Mouse (Mus musculus) thymus, postnatal 25 days (tissue): ENCODE measurements around the gene Selenom.

ENCODE experiments used
- DNase-seq: peaks from one replicate; pipeline ENCODE4 v3.0.0; 2022

The Selenom gene

DNA sequence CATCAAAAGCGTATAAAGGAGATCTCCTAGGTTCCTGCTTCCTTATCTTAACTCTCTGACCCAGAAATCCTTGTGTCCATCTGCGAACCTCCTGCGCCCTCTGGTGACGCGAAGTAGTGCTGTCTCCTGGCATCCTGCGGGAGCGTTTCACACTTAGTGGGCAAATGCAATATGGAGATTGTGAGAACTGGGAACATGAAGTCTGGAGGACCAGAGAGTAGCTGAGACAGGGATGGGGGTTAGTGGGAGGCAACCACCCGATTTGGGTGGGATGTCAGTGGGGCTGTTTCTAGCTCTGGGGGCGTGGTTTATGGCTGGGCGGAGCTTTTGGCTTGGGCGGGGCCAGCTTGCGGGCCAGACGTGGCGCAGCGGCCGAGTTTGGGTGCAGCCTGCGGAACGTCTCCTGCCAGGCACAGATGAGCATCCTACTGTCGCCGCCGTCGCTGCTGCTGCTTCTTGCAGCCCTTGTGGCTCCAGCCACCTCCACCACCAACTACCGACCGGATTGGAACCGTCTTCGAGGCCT is at the start of gene Selenom:
Gene Selenom, plus strand, starts transcription at position 156 of the 526 bp plus-strand sequence.
- DNase-seq: peak; percentile 84

- DNase-seq: no peak
Observed at GRCm38 (mm10) chr11:3471448-3471850, 43.0 kb upstream of the Selenom start.

- peak; percentile 83 for DNase-seq
Observed at GRCm38 (mm10) chr11:3472484-3472883, 42.0 kb upstream of the Selenom start.

- peak; percentile 16 for DNase-seq
Observed at GRCm38 (mm10) chr11:3474480-3475115, 39.9 kb upstream of the Selenom start.

DNA sequence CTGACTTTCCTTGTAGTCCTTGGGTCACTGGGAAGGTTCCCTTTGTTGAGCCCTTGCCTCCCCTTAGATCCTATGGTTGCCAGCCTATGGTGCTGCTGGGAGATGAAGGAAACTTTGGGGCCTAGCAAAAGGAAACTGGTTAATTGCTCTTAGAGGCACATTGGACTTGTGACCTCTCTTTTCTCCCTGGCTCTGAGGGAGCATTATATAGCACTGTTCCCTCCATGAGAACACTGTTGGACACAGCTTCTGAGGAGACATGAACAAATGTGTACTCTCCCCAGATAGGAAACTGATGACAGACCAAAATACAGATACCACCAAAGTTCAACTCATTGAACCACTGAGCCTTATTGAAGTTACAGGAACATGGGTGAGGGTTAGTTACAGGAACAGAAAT is 39.0 kb upstream of the Selenom start:
- DNase-seq: no peak

GRCm38 (mm10) chr11:3483980-3484642 is 30.4 kb upstream of the Selenom start:
- no peak for DNase-seq

DNA sequence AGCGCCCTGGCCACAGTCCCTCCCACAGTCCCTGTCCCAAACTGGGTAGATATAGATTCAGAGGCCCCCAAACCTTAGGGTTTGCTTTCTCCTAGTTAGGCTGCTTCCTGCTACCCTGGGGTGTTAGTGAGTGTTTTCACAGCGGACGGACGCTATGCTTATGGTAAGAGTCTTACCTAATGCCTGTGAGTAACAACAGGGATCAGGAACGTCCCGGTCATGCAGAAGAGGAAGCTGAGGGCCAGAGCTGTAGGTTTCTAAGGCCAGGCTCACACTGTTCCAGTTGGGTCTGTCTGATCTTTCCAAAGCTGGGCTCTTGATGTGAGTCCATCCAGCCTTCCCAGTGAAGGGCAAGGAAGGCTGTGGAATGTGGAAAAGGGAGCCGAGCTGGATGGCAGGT is 28.1 kb upstream of the Selenom start:
- no peak for DNase-seq

DNA sequence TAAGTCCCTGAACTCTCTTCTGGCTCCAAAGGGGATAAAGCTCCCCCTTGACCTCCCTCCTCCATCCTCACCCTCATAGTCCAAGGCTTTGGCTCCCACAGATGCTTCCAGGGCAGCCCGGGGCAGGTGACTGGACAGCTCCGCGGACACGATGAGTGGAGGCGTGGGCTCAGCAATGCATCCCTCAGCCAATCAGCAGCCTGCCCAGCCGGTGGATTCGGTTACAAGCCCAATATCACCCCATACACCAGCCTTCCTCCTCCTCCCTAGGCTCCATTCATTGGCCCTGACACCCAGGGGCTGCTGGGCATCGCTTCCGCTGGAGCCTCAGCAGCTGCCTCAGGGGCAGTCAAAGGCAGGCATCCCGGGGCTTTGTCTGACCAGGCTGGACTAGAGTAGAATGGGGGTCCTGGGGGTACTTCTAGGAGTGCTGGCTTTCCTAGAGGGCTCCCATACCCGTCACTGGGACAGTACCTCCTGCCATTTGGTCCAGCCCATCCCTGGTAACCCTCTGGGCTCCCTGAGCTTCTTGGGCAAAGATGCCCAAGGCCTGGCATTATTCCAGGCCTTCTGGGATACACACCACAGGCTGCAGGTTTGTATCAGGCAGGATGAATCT is 26.4 kb upstream of the Selenom start, which contains the start of gene Pla2g3:
Gene Pla2g3, plus strand, starts transcription at position 333 of the 619 bp plus-strand sequence.
- no peak for DNase-seq

- DNase-seq: no peak
Observed at GRCm38 (mm10) chr11:3489036-3489435, 25.4 kb upstream of the Selenom start.

DNA sequence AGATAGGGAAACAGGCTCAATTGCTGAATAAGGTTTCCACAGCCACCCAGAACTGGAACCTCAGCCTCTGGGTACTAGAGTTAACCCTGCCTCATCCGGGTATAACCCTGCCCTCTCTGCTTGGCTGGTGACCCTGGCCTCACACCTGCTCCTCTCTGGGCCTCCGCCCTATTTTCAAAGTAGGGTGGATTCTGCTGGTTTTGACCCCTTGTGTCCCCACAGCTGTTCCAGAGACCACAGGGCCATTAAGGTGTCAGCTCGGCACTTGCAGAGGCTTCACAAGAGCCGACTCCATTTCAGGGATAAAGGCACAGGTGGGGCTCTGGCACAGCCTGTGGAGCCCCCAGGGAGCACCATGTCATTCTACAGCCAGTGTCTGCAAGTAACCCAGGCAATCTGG is 21.7 kb upstream of the Selenom start:
- DNase-seq: no peak

DNA sequence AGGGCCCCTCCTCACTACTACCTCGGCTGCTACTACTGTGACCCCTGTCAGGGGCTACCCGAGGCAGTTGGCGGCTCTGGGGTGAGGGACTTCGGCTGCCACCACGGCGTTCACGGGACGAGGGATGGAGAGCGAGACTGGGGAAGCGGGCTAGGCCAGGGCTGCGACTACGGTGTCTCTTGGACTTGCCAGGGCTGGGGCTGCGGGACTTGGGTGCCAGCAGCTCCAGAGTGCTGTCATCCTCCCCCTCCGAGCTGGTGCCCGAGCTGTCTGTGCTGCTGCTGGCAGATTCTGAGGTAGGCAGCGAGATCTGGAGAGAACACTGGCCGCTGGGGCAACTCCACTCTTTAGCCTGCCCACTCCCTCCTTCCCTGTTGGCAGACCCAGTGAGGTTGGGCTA is 19.6 kb upstream of the Selenom start:
- DNase-seq: no peak

DNA sequence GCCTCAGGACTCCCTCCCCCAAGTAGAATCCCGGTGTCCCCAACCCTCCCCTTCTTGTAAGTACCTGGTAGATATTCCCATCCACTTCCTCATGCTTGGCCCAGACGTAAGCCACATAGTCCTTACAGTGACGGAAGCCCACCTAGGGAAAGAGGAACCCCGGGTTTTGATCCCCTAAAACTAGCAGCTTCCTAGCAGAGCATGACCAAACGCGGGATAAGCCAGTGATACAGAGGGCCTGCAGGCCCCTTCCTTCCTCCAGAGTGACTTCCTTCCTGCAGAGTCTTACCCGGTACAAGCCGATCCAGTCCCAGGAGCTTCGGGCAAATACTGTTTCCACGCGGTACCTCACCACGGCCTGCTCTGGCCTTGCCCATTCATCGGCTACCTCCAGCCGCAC is 19.0 kb upstream of the Selenom start:
- DNase-seq: no peak

DNA sequence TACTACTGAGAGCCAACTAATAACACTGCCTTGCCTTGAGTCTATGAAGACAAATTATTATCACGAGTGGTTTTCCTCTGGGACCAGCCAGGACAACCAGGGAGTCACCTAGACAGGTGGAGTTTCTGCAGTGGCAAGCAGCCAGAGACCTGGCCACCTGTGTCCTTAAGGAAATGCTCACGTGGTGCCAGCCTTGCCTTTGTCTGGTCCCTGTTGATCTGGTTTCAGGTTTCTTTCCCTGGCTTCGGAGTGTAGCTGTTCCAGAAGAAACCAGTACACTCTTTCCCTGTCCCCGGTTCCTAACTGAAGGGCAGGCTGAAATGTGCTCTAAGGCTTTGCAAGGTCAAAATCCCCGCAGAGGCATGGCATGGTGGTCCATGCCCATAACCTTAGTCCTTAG is 17.7 kb upstream of the Selenom start:
- no peak for DNase-seq

- DNase-seq: no peak
Observed at GRCm38 (mm10) chr11:3497296-3497695, 17.2 kb upstream of the Selenom start.

- no peak for DNase-seq
Observed at GRCm38 (mm10) chr11:3502057-3502456, 12.4 kb upstream of the Selenom start.

GRCm38 (mm10) chr11:3502459-3503072 is 11.9 kb upstream of the Selenom start:
- no peak for DNase-seq

- DNase-seq: no peak
Observed at GRCm38 (mm10) chr11:3503755-3504693, 10.5 kb upstream of the Selenom start.

DNA sequence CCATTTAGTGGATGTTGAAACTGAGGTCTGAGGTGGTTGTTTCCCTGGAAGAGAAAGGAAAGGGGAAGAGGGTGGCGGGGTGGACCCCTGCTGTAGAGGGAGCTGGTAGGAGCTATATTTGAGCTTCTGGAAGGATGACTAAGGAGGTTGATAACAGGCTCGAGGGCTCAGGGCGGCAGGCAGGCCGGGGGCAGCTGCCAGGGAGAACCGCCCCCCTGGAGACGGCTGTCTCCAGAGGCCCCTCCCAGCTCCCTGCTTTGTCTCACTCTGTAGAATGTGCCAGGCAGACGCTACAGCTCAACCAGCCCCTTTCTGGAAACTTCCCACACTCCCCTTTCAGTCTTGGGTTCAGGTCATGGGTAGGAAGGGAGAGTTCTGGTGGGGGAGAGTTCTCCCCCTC is 6.3 kb upstream of the Selenom start:
- no peak for DNase-seq

- no peak for DNase-seq
Observed at GRCm38 (mm10) chr11:3509181-3510085, 5.1 kb upstream of the Selenom start.

GRCm38 (mm10) chr11:3510321-3510720 is 4.2 kb upstream of the Selenom start:
- DNase-seq: no peak

- DNase-seq: no peak
Observed at GRCm38 (mm10) chr11:3513291-3513690, 1.2 kb upstream of the Selenom start.
